Mouse (Mus musculus) neutrophil, adult 5-6 weeks (primary cell): ENCODE data around the gene Izumo1. TPM values are rescaled to one million over a fixed set of nuclear protein-coding genes. Genes with fewer than 3 reads are reported as not detected.

ENCODE experiments used
- ATAC-seq: fragments of 151-379, 151-347 bp; 2 replicates; pipeline ENCODE4 v1.8.0; 2017; ENCODE audit warnings: mild to moderate bottlenecking, moderate TSS enrichment; ENCODE audit not compliant: insufficient number of reproducible peaks, poor library complexity, low FRiP score, severe bottlenecking; ENCODE audit errors: extremely low read depth
- total RNA-seq: library from RNA; stranded (forward); fragments of 200-1000 nt; gene quantifications from 2 replicates; pipeline ENCODE4 v1.2.3, GENCODE M21; 2017

Izumo1 gene
- total RNA-seq = not detected in 2 replicates

- ATAC-seq = no peak
These were observed at the start of gene Izumo1 for GRCm38 (mm10) chr7:45621443-45621842. TSS of gene Izumo1 (plus strand) at chr7:45621811.

GRCm38 (mm10) chr7:45571966-45572365, 49.6 kb upstream of the Izumo1 start:
- no peak for ATAC-seq

- ATAC-seq = no peak
These were observed 47.7 kb upstream of the Izumo1 start for GRCm38 (mm10) chr7:45573954-45574353.

DNA sequence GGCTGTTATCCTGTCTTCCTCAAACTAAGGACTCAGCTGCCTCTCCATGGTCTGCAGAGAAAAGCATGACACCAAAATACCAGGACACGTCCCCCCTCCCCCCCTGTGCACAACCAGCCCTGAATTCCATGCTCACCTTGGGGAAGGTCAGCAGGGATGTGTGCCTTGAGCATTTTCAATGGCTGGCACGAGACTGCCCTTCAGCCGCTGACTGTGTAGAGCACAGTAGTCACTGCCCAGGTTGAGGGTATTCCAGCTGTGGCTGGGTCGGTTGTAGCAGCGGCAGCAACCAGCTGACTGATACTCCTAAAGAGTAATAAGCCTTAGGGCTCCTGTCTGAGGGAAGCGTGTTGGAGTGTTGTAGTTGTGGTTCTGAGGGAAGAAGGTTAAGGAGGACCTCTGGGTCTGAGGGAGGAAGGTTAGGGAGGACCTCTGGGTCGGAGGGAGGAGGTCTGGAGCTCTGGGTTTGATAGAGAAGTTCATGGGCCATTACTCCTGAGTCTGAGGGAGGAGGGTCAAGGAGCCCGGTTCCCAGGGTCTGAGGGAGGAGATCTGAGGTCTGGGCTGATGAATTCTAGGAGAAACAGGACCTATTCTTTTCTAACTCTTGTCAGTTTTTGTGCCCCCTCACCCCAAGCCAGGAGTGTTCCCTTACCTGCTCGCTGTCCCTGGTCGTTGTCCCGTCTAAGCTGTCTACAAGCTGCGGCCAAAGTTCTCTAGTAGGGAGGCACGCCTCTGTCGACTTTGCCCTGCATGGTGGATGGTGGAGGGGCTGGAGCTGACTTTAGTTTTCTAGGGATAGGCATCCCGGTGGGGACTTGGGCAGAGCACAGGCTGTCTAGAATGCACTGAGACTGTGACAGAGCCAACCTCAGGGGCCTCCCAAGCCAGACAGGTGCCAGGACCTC, 46.9 kb upstream of the Izumo1 start:
- no peak for ATAC-seq

GRCm38 (mm10) chr7:45585923-45586322, 35.7 kb upstream of the Izumo1 start:
- ATAC-seq = no peak

GRCm38 (mm10) chr7:45587631-45588592, 33.7 kb upstream of the Izumo1 start:
- ATAC-seq = no peak

GRCm38 (mm10) chr7:45589173-45589572, 32.4 kb upstream of the Izumo1 start:
- peak; percentile 69 for ATAC-seq

DNA sequence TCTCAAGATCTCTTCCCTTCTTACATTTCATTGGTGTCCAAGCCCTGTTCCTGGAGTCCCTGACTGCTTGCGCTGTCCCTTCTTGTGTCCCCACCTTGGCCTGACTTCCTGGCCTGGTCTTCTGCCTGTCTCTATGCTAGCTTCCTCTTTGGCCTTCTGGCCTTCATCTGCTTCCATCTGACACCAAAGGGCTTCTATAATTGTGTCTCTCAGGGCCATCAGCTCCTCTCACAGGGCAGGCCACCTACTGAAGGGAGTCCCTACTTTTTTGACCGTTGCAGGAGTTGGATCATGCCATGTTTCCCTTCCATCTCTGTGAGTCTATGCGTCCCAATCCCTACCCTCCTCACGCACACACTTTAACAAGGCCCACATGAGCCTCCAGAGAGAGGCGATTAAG, 31.7 kb upstream of the Izumo1 start:
- ATAC-seq = no peak

- ATAC-seq = no peak
These were observed 30.7 kb upstream of the Izumo1 start for GRCm38 (mm10) chr7:45590874-45591273.

- 0 out of 2 replicates have a peak, but pooled peaks have one; percentile 7 for ATAC-seq
These were observed 29.7 kb upstream of the Izumo1 start for GRCm38 (mm10) chr7:45591880-45592279.

GRCm38 (mm10) chr7:45593118-45593815, 28.3 kb upstream of the Izumo1 start:
- ATAC-seq = peak; percentile 68

GRCm38 (mm10) chr7:45595176-45595575, 26.4 kb upstream of the Izumo1 start:
- no peak for ATAC-seq

GRCm38 (mm10) chr7:45596107-45596506, 25.5 kb upstream of the Izumo1 start:
- no peak for ATAC-seq

DNA sequence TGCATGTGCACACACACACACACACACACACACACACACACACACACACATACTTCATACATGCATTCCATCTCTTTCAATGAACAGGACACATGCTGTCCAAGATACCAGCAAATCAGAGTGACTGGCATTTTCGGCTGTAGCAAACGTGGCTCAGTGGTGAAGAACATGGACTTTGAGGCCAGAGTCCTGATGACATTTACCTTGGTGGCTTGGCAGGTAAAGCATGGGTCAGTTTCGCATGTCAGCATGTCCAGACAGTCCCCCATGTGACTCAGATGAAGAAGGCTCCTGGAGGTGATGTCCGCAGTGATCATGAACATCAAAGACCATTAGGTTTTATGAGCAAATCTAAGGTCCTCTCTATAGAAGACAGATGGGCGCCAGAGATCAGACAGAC, 24.6 kb upstream of the Izumo1 start:
- ATAC-seq = no peak

GRCm38 (mm10) chr7:45597527-45597926, 24.1 kb upstream of the Izumo1 start:
- ATAC-seq = no peak

DNA sequence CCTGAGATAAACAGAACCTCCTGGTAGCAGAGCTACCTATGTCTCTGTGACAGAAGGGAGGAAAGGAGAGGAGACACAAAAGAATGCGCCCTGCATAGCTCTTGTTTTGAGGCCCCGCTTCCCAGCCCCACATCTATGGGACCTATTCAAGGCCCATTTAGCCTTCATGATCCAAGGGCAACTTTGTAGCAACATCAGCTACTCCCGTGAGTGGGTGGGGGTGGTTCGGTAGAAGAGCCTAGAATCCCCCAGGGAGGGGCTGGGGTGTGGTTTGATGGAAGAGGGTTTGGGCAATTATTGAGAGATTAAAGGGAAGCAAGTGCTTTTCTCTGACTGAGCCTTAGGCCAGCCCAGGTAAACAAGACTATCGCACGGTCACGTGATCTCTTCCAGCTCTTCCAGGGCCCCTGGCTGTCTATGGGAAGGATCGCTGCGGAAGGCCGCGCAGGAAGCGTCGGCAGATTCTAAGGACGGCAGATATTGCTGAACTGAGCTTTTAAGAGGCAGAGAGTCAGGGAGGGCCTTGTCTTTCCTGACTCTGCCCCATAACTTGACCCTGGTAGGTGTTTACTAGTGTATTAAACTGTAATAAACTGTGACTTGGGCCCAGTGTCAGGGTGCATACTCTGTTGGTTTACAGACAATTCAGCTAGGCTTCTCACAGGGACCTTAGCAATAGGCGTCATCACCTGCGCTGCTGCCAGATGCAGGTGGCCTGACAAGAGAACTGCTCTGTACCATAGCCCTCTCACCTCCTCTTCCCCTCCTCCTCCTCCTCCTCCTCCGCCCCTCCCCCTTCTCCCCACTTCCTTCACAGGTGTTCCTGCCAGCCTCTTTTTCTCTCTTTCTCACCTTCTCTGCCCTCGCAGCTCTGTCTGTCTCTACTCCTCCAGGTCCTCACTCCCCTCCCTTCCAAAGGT, 22.4 kb upstream of the Izumo1 start:
- no peak for ATAC-seq

DNA sequence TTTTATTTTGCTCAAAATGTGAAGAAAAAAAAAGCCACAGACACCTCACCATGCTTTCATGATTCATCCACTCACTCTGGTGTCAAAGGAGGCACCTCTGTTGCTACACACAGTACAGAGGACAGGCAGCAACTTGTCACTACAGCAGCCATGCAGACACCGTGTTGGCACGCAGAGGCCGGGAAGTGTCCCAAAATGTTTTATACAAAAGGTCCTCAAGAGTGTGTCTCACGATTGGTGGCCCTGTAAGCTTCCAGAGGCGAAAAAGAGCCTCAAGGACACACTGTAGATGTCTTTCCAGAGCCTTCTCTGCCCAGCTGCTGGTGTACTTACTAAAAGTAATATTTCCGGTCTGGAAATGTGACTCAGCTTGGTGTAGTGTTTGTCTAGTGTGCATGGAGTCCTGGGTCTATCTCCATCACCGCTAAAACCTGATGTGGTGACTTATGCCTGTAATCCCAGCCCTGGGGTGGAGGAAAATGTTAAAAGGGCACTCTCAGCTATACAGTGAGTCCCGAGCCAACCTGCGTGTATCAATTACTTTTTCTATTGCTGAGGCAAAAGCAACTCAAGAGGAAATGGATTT, 15.8 kb upstream of the Izumo1 start:
- ATAC-seq = no peak

DNA sequence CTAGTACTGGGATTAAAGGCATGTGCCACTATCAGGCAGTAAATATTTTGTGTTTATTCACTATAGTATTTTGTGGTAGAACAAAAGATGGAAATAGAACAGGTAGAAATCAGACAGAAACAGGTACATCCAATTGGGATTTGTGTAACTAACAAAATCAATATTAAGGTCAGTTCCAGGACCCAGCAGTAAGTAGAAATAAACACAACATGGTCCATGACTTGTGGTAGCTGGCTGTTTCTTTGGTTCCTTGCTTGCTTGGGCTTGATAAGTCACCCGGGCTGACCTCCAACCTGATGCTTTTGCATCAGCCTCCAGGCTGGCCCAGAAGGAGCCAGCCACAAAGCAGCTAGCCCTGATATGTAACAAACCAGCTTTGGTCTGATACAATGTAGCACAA, 12.1 kb upstream of the Izumo1 start:
- ATAC-seq = no peak
